Mouse (Mus musculus): ENCODE data around the gene Abcc4. TPM values are rescaled to one million over a fixed set of nuclear protein-coding genes. Genes with fewer than 3 reads are reported as not detected.
A peak's percentile ranks its signal among the peaks of the same experiment; 100 is the strongest.

Gene Abcc4
- polyA plus RNA-seq, 1 experiment from 2014 or later, result 2.0 TPM

GRCm38 (mm10) chr14:118709736-118710135 lies 3.7 kb upstream of the Abcc4 start:
- H3K9ac ChIP-seq, result no peak overlapping the region
- H3K27me3 ChIP-seq, result peaks cover 49% of the 10 kb centered on the region
- no peak overlapping the region for H3K4me2 ChIP-seq

GRCm38 (mm10) chr14:118708126-118708525 lies 2.1 kb upstream of the Abcc4 start:
- 81% methylated on average over 5 of the region's 5 CpGs for WGBS
- peaks cover 26% of the 10 kb centered on the region for H3K4me1 ChIP-seq
- ATAC-seq (ENCODE audit: insufficient number of reproducible peaks, insufficient read depth, low FRiP score, low TSS enrichment, low read depth), result no peak
- no peak overlapping the region for H3K4me2 ChIP-seq
- peaks cover 56% of the 10 kb centered on the region for H3K27me3 ChIP-seq
- no peak overlapping the region for H3K9ac ChIP-seq
- H3K4me3 ChIP-seq, result no peak overlapping the region
- no peak overlapping the region for H3K27ac ChIP-seq
- H3K9me3 ChIP-seq, result no peaks in the 10 kb centered on the region
- H3K36me3 ChIP-seq, result no peaks in the 10 kb centered on the region

More at GRCm38 (mm10) chr14:118709736-118710135, 3.7 kb upstream of the Abcc4 start:
- no peak overlapping the region for H3K27ac ChIP-seq
- peak; percentile 54 for ATAC-seq (ENCODE audit: insufficient number of reproducible peaks, insufficient read depth, low FRiP score, low TSS enrichment, low read depth)
- H3K9me3 ChIP-seq, result no peaks in the 10 kb centered on the region
- H3K4me3 ChIP-seq, result no peak overlapping the region
- H3K36me3 ChIP-seq, result no peaks in the 10 kb centered on the region
- WGBS, result 34% methylated on average over 11 of the region's 11 CpGs
- peaks cover 34% of the 10 kb centered on the region for H3K4me1 ChIP-seq

- H3K4me2 ChIP-seq, result peak overlapping the region; percentile 99
- ATAC-seq (ENCODE audit: insufficient number of reproducible peaks, insufficient read depth, low FRiP score, low TSS enrichment, low read depth), result no peak
Measured at GRCm38 (mm10) chr14:118706962-118707361, 943 bp upstream of the Abcc4 start.

GRCm38 (mm10) chr14:118705465-118705807 lies 583 bp downstream of the Abcc4 start:
- peak overlapping the region; percentile 67 for H3K4me3 ChIP-seq
- 2% methylated on average over 10 of the region's 10 CpGs for WGBS
- H3K4me1 ChIP-seq, result peaks cover 20% of the 10 kb centered on the region
- H3K9ac ChIP-seq, result peak overlapping the region; percentile 74
- H3K9me3 ChIP-seq, result no peaks in the 10 kb centered on the region
- ATAC-seq (ENCODE audit: insufficient number of reproducible peaks, insufficient read depth, low FRiP score, low TSS enrichment, low read depth), result no peak
- peaks cover 49% of the 10 kb centered on the region for H3K27me3 ChIP-seq
- no peak overlapping the region for H3K27ac ChIP-seq
- peak overlapping the region; percentile 99 for H3K4me2 ChIP-seq
- no peaks in the 10 kb centered on the region for H3K36me3 ChIP-seq

More at GRCm38 (mm10) chr14:118706962-118707361, 943 bp upstream of the Abcc4 start:
- Histone ChIP-seq H3K9ac (no peak overlapping the region), H3K27ac (no peak overlapping the region), H3K27me3 (peaks cover 53% of the 10 kb centered on the region), H3K9me3 (no peaks in the 10 kb centered on the region), H3K4me3 (peak overlapping the region; percentile 67; the same call in 1 of the 2 replicates), H3K36me3 (no peaks in the 10 kb centered on the region), H3K4me1 (peaks cover 20% of the 10 kb centered on the region)
- 79% methylated on average over 11 of the region's 11 CpGs for WGBS

- H3K27me3 ChIP-seq, result peaks cover 49% of the 10 kb centered on the region
- no peaks in the 10 kb centered on the region for H3K36me3 ChIP-seq
- no peaks in the 10 kb centered on the region for H3K9me3 ChIP-seq
- ATAC-seq (ENCODE audit: insufficient number of reproducible peaks, insufficient read depth, low FRiP score, low TSS enrichment, low read depth), result no peak
- peaks cover 16% of the 10 kb centered on the region for H3K4me1 ChIP-seq
- H3K9ac ChIP-seq, result no peak overlapping the region
- 79% methylated on average over 9 of the region's 9 CpGs for WGBS
- H3K4me3 ChIP-seq, result no peak overlapping the region
- H3K27ac ChIP-seq, result no peak overlapping the region
- no peak overlapping the region for H3K4me2 ChIP-seq
Measured at GRCm38 (mm10) chr14:118703363-118703762, 2.7 kb downstream of the Abcc4 start.

GRCm38 (mm10) chr14:118701991-118702608 lies 3.9 kb downstream of the Abcc4 start:
- no peak for ATAC-seq (ENCODE audit: insufficient number of reproducible peaks, insufficient read depth, low FRiP score, low TSS enrichment, low read depth)

GRCm38 (mm10) chr14:118700576-118700975 lies 5.4 kb downstream of the Abcc4 start:
- no peak for ATAC-seq (ENCODE audit: insufficient number of reproducible peaks, insufficient read depth, low FRiP score, low TSS enrichment, low read depth)
- Histone ChIP-seq H3K9me3 (no peaks in the 10 kb centered on the region), H3K4me2 (no peak overlapping the region), H3K27ac (no peak overlapping the region), H3K9ac (no peak overlapping the region), H3K36me3 (no peaks in the 10 kb centered on the region), H3K4me3 (no peak overlapping the region), H3K4me1 (peaks cover 9% of the 10 kb centered on the region), H3K27me3 (peaks cover 25% of the 10 kb centered on the region)
- WGBS, result 75% methylated on average over 7 of the region's 7 CpGs

More at GRCm38 (mm10) chr14:118701991-118702608, 3.9 kb downstream of the Abcc4 start:
- no peak overlapping the region for H3K9ac ChIP-seq
- 56% methylated on average over 7 of the region's 7 CpGs for WGBS
- no peak overlapping the region for H3K4me3 ChIP-seq
- peaks cover 40% of the 10 kb centered on the region for H3K27me3 ChIP-seq
- H3K27ac ChIP-seq, result no peak overlapping the region
- no peak overlapping the region for H3K4me2 ChIP-seq
- H3K9me3 ChIP-seq, result no peaks in the 10 kb centered on the region
- no peaks in the 10 kb centered on the region for H3K36me3 ChIP-seq
- peaks cover 16% of the 10 kb centered on the region for H3K4me1 ChIP-seq

- Histone ChIP-seq H3K9me3 (no peaks in the 10 kb centered on the region), H3K4me2 (no peak overlapping the region), H3K27ac (no peak overlapping the region), H3K27me3 (peaks cover 19% of the 10 kb centered on the region), H3K36me3 (no peaks in the 10 kb centered on the region), H3K4me1 (peaks cover 5% of the 10 kb centered on the region), H3K4me3 (no peak overlapping the region), H3K9ac (no peak overlapping the region)
- no peak for ATAC-seq (ENCODE audit: insufficient number of reproducible peaks, insufficient read depth, low FRiP score, low TSS enrichment, low read depth)
- 47% methylated on average over 5 of the region's 5 CpGs for WGBS
Measured at GRCm38 (mm10) chr14:118699963-118700362, 6.1 kb downstream of the Abcc4 start.

GRCm38 (mm10) chr14:118699508-118699907 lies 6.5 kb downstream of the Abcc4 start:
- Histone ChIP-seq H3K4me1 (peaks cover 5% of the 10 kb centered on the region), H3K27ac (no peak overlapping the region), H3K4me3 (no peak overlapping the region), H3K36me3 (no peaks in the 10 kb centered on the region), H3K9me3 (no peaks in the 10 kb centered on the region), H3K4me2 (no peak overlapping the region), H3K9ac (no peak overlapping the region), H3K27me3 (peaks cover 15% of the 10 kb centered on the region)
- no peak for ATAC-seq (ENCODE audit: insufficient number of reproducible peaks, insufficient read depth, low FRiP score, low TSS enrichment, low read depth)
- WGBS, result 80% methylated on average over 10 of the region's 10 CpGs

GRCm38 (mm10) chr14:118696556-118697289 lies 9.3 kb downstream of the Abcc4 start:
- no peaks in the 10 kb centered on the region for H3K27me3 ChIP-seq
- H3K27ac ChIP-seq, result no peak overlapping the region
- no peak for ATAC-seq (ENCODE audit: insufficient number of reproducible peaks, insufficient read depth, low FRiP score, low TSS enrichment, low read depth)
- H3K4me1 ChIP-seq, result peaks cover 12% of the 10 kb centered on the region
- no peak overlapping the region for H3K4me2 ChIP-seq
- no peak overlapping the region for H3K4me3 ChIP-seq
- WGBS, result 92% methylated on average over 16 of the region's 16 CpGs
- no peaks in the 10 kb centered on the region for H3K36me3 ChIP-seq
- H3K9me3 ChIP-seq, result no peaks in the 10 kb centered on the region
- H3K9ac ChIP-seq, result no peak overlapping the region

- Histone ChIP-seq H3K4me2 (no peak overlapping the region), H3K4me3 (no peak overlapping the region), H3K36me3 (no peaks in the 10 kb centered on the region), H3K27ac (no peak overlapping the region), H3K9me3 (no peaks in the 10 kb centered on the region), H3K4me1 (peaks cover 12% of the 10 kb centered on the region), H3K9ac (no peak overlapping the region), H3K27me3 (no peaks in the 10 kb centered on the region)
- WGBS, result 90% methylated on average over 11 of the region's 11 CpGs
- no peak for ATAC-seq (ENCODE audit: insufficient number of reproducible peaks, insufficient read depth, low FRiP score, low TSS enrichment, low read depth)
Measured at GRCm38 (mm10) chr14:118695866-118696265, 10.2 kb downstream of the Abcc4 start.

- H3K4me3 ChIP-seq, result no peak overlapping the region
Measured at GRCm38 (mm10) chr14:118694321-118694720, 11.7 kb downstream of the Abcc4 start.

More at GRCm38 (mm10) chr14:118694321-118694720, 11.7 kb downstream of the Abcc4 start:
- Histone ChIP-seq H3K4me1 (peaks cover 14% of the 10 kb centered on the region), H3K9me3 (no peaks in the 10 kb centered on the region), H3K36me3 (no peaks in the 10 kb centered on the region), H3K9ac (no peak overlapping the region), H3K27me3 (no peaks in the 10 kb centered on the region), H3K4me2 (no peak overlapping the region), H3K27ac (no peak overlapping the region)
- no peak for ATAC-seq (ENCODE audit: insufficient number of reproducible peaks, insufficient read depth, low FRiP score, low TSS enrichment, low read depth)
- whole genome bisulfite sequencing, result 86% methylated on average over 7 of the region's 7 CpGs
